Mouse (Mus musculus) liver, adult 2 months (tissue): ENCODE results near the gene C1qtnf6.

Source experiments
- CTCF ChIP-seq: fragments of 200-500 bp; IDR thresholded peaks from 2 replicates; pipeline ENCODE4 v1.5.1; 2011; ENCODE audit warnings: low read depth, low read length, control low read depth
- POLR2A ChIP-seq: fragments of 200-500 bp; IDR thresholded peaks from 2 replicates; pipeline ENCODE4 v1.6.1; 2011; ENCODE audit warnings: low read length, control low read depth; ENCODE audit not compliant: insufficient read depth; ENCODE audit errors: extremely low read depth

GRCm38 (mm10) chr15:78572658-78573397 lies 41.6 kb upstream of the C1qtnf6 start, which contains the start of gene Rac2:
- TF ChIP-seq POLR2A (no peak), CTCF (no peak)
